Mouse (Mus musculus): Measurements from ENCODE around the gene St6galnac5. TPM values are rescaled to one million over a fixed set of nuclear protein-coding genes. Genes with fewer than 3 reads are reported as not detected.
A peak's percentile ranks its signal among the peaks of the same experiment; 100 is the strongest.
"Not testable (repeated sequence)": the region's sequence is repeated elsewhere in the genome, so short reads cannot be mapped to it uniquely, and the experiment has no call there.

Gene St6galnac5
- polyA plus RNA-seq, 1 experiment from 2014 or later: 23.1 TPM

DNA sequence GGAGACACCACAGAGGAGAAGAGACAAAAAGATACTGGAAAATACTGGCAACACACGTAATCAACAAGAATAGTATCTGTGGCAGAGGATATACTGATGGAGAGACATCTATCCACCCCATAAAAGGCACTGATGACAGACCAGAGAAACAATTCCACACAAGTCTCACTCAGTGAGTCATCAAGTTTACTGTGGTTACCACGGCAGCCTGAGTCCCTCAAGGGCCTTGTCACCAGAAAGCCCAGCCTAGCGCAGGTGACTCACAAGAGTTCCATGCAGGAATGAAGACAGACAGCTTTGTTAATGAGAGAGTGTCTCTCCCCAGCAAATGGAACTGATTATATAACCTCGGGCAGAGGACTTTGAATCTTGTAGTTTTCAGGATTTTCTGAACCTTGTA lies 168.1 kb downstream of the St6galnac5 start:
- Histone ChIP-seq H3K4me2 (ENCODE audit: low read length) (no peak overlapping the region), H3K4me1 (replicated peaks; ENCODE audit: control insufficient read depth, insufficient read depth, low read length) (no peaks in the 10 kb centered on the region), H3K27me3 (replicated peaks; ENCODE audit: control insufficient read depth, insufficient read depth, low read length) (no peaks in the 10 kb centered on the region), H3K9ac (replicated peaks; ENCODE audit: low read depth, low read length) (no peak overlapping the region), H3K36me3 (ENCODE audit: control insufficient read depth, insufficient read depth) (no peaks in the 10 kb centered on the region), H3K4me3 (replicated peaks; ENCODE audit: low read length) (no peak overlapping the region), H3K27ac (ENCODE audit: low read length) (no peak overlapping the region), H3K9me3 (ENCODE audit: control insufficient read depth, low read length) (no peaks in the 10 kb centered on the region)
- 80% methylated on average over 4 of the region's 4 CpGs for WGBS
- no peak for ATAC-seq

DNA sequence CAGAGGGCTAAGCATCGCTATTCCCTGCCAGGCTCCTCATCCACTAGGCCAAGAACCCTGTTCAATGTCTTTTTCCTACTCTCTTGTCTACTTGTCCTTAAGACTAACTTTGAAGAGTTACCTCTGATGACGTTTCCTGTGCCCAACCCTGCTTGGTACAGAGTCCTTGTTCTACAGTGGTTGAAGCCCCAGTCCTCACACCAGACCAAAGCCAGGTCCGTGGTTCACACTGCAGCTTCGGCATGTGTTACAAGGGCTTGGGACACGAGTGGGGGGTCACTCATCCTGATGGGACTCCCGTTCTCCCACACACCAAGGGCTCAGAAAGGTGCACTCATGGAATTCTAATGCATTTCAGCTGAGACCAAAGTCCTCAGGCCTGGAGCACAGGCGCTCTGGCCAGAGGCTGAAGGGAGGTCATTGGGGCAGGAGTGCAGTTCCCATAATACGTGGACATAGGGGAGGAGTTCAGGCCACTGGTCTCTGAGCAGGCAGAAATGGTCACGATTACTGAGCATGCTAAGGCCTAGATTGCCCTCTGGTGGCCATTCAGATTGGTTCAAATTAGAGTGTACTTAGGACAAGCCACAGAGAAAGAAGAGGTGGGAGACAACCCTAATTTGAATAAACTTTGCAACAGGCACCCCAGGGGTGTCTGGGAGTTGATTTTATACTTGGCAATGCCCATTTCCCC lies 182.2 kb downstream of the St6galnac5 start:
- Histone ChIP-seq H3K36me3 (ENCODE audit: control insufficient read depth, insufficient read depth) (no peaks in the 10 kb centered on the region), H3K4me2 (ENCODE audit: low read length) (no peak overlapping the region), H3K4me3 (replicated peaks; ENCODE audit: low read length) (no peak overlapping the region), H3K27ac (ENCODE audit: low read length) (no peak overlapping the region), H3K4me1 (replicated peaks; ENCODE audit: control insufficient read depth, insufficient read depth, low read length) (no peaks in the 10 kb centered on the region), H3K27me3 (replicated peaks; ENCODE audit: control insufficient read depth, insufficient read depth, low read length) (no peaks in the 10 kb centered on the region), H3K9me3 (ENCODE audit: control insufficient read depth, low read length) (no peaks in the 10 kb centered on the region), H3K9ac (replicated peaks; ENCODE audit: low read depth, low read length) (no peak overlapping the region)
- WGBS: 84% methylated on average over 9 of the region's 9 CpGs
- no peak; the same call in 1 of the 2 replicates for ATAC-seq

DNA sequence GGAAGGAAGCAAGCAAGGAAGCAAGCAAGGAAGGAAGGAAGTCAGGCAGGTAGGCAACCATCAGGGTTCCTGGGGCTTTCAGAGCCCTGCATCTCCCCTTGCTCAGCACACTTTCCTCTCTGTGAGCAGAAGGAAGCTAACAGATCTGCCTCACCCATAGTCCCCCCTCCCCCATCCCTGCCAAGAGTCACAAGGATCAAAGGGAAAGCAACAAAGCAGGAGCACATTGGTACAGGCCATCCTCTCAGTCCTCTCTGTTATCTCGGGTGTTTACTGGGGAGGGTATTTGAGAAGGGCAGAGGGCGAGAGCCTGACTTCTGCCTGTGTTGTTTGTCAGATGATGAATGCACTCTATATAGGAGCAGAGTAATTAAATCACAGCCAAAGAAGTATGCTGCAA lies 184.7 kb downstream of the St6galnac5 start:
- Histone ChIP-seq H3K36me3 (ENCODE audit: control insufficient read depth, insufficient read depth) (no peaks in the 10 kb centered on the region), H3K4me2 (ENCODE audit: low read length) (no peak overlapping the region), H3K27ac (ENCODE audit: low read length) (no peak overlapping the region), H3K27me3 (replicated peaks; ENCODE audit: control insufficient read depth, insufficient read depth, low read length) (no peaks in the 10 kb centered on the region), H3K4me3 (replicated peaks; ENCODE audit: low read length) (no peak overlapping the region), H3K9me3 (ENCODE audit: control insufficient read depth, low read length) (no peaks in the 10 kb centered on the region), H3K4me1 (replicated peaks; ENCODE audit: control insufficient read depth, insufficient read depth, low read length) (no peaks in the 10 kb centered on the region), H3K9ac (replicated peaks; ENCODE audit: low read depth, low read length) (no peak overlapping the region)
- WGBS: 18% methylated on average over 2 of the region's 2 CpGs
- no peak for ATAC-seq

DNA sequence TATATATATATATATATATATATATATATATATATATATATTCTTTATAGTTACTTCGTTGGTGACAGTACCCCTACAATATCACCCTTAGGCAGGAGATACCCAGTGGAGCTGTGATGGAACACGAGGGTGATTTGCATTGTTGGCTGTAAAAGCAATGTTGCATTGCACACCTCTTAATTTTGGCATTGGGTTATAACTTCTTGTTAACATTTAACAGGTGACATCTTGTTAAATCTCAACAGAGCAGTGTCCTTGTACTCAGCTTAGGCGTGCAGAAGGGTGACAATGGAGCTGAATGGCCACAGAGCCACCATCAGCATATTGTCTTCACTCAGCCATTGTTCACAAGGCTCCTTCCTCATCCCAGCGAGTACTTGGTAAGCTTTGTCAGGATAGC lies 185.8 kb downstream of the St6galnac5 start:
- Histone ChIP-seq H3K36me3 (ENCODE audit: control insufficient read depth, insufficient read depth) (no peaks in the 10 kb centered on the region; the same call in 1 of the 2 replicates), H3K9ac (replicated peaks; ENCODE audit: low read depth, low read length) (no peak overlapping the region), H3K4me2 (ENCODE audit: low read length) (no peak overlapping the region), H3K9me3 (ENCODE audit: control insufficient read depth, low read length) (no peaks in the 10 kb centered on the region), H3K4me1 (replicated peaks; ENCODE audit: control insufficient read depth, insufficient read depth, low read length) (no peaks in the 10 kb centered on the region), H3K27ac (ENCODE audit: low read length) (no peak overlapping the region), H3K4me3 (replicated peaks; ENCODE audit: low read length) (no peak overlapping the region), H3K27me3 (replicated peaks; ENCODE audit: control insufficient read depth, insufficient read depth, low read length) (no peaks in the 10 kb centered on the region)
- no peak for ATAC-seq
- 82% methylated on average over 4 of the region's 4 CpGs for WGBS

DNA sequence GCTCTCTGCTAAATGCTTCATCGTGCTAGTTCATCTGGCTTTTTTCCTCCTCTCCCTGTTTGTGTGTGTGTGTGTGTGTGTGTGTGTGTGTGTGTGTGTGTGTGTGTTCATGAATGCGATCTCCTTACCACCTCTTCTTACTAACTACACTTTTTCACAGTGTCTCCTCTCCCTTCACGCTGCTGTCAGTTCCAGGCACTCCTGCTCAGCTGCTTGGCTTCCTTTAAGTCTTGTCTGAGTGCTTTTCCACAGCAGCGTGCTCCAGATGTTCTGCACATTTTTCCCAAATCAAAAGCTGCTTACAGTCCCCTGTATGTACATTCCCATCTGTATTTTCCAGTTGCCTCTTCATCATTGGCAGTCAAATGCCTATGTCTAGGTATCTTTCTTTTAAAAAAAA lies 189.0 kb downstream of the St6galnac5 start:
- Histone ChIP-seq H3K9ac (replicated peaks; ENCODE audit: low read depth, low read length) (no peak overlapping the region), H3K4me2 (ENCODE audit: low read length) (no peak overlapping the region), H3K36me3 (ENCODE audit: control insufficient read depth, insufficient read depth) (no peaks in the 10 kb centered on the region; the same call in 1 of the 2 replicates), H3K27ac (ENCODE audit: low read length) (no peak overlapping the region), H3K27me3 (replicated peaks; ENCODE audit: control insufficient read depth, insufficient read depth, low read length) (no peaks in the 10 kb centered on the region), H3K4me3 (replicated peaks; ENCODE audit: low read length) (no peak overlapping the region), H3K9me3 (ENCODE audit: control insufficient read depth, low read length) (no peaks in the 10 kb centered on the region), H3K4me1 (replicated peaks; ENCODE audit: control insufficient read depth, insufficient read depth, low read length) (no peaks in the 10 kb centered on the region)
- no peak for ATAC-seq
- whole genome bisulfite sequencing: 83% methylated on average over 4 of the region's 4 CpGs

DNA sequence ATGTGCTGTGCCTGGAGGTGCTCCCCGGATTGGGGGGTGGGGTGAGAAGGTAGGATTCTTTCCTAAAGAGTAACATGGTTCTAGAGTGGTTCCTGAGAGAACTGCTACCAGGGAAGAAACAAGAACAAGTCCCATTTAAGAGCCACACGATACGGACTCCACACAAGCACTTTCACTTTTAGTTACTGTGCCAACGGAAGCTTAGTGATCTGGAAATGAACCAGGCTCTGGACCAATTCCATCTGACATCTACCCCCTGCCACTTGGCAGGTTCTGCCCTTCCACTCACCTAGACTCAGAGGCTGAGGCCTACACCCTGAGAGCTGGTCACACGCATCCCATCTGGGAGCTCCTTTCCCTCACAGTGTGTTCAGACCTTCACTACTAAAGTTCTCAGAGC lies 189.4 kb downstream of the St6galnac5 start:
- Histone ChIP-seq H3K4me2 (ENCODE audit: low read length) (no peak overlapping the region), H3K4me3 (replicated peaks; ENCODE audit: low read length) (no peak overlapping the region), H3K4me1 (replicated peaks; ENCODE audit: control insufficient read depth, insufficient read depth, low read length) (no peaks in the 10 kb centered on the region), H3K27me3 (replicated peaks; ENCODE audit: control insufficient read depth, insufficient read depth, low read length) (no peaks in the 10 kb centered on the region), H3K27ac (ENCODE audit: low read length) (no peak overlapping the region), H3K36me3 (ENCODE audit: control insufficient read depth, insufficient read depth) (no peaks in the 10 kb centered on the region; the same call in 1 of the 2 replicates), H3K9ac (replicated peaks; ENCODE audit: low read depth, low read length) (no peak overlapping the region), H3K9me3 (ENCODE audit: control insufficient read depth, low read length) (no peaks in the 10 kb centered on the region)
- WGBS: 91% methylated on average over 5 of the region's 5 CpGs
- no peak for ATAC-seq

DNA sequence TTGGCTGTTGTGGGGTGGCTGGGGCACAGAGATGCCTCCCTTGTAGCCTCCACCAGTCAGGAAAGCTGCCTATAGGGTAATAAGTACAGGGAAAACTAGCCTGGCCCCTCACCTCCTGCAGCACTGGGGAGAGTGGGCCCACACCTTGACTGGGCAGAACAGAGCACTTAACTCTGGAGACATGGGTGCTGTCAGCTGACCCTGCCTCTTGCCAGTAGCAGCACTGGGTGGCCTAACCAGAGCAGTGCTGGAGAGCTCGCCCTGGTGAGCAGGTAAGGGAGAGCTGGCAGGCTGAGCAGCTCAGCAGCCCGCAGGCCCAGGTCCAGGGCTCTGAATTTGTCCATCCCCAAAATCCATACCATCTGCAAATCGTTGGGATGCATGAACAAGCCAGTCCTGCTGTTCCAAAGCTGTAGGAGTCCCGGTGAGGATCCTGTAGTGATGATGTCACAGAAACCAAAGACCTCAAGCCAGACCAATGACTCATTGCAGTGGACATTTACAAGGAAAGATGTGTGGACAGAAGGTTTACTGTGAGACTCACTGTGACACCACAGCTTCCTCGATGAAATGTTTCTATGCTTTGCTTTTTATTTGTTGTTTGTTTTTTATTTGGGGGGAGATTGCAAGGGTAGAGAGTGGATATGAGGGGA lies 193.6 kb downstream of the St6galnac5 start:
- H3K9ac ChIP-seq (replicated peaks; ENCODE audit: low read depth, low read length); H3K4me3 ChIP-seq (replicated peaks; ENCODE audit: low read length); H3K4me1 ChIP-seq (replicated peaks; ENCODE audit: control insufficient read depth, insufficient read depth, low read length); H3K27me3 ChIP-seq (replicated peaks; ENCODE audit: control insufficient read depth, insufficient read depth, low read length); H3K9me3 ChIP-seq (ENCODE audit: control insufficient read depth, low read length); H3K27ac ChIP-seq (ENCODE audit: low read length); H3K36me3 ChIP-seq (ENCODE audit: control insufficient read depth, insufficient read depth); H3K4me2 ChIP-seq (ENCODE audit: low read length); ATAC-seq: not testable (repeated sequence)
- WGBS: 86% methylated on average over 5 of the region's 5 CpGs

DNA sequence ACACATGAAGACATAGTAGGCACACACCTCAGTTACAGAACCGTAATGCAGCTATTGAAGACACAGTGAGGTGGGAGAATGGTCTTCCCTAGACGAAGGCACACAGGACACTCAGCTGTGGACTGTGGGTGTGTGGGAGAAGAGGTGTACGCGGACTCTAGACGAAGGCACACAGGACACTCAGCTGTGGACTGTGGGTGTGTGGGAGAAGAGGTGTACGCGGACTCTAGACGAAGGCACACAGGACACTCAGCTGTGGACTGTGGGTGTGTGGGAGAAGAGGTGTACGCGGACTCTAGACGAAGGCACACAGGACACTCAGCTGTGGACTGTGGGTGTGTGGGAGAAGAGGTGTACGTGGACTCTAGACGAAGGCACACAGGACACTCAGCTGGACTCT lies 197.7 kb downstream of the St6galnac5 start:
- H3K27ac ChIP-seq (ENCODE audit: low read length); H3K4me1 ChIP-seq (replicated peaks; ENCODE audit: control insufficient read depth, insufficient read depth, low read length); H3K9me3 ChIP-seq (ENCODE audit: control insufficient read depth, low read length); ATAC-seq; H3K4me3 ChIP-seq (replicated peaks; ENCODE audit: low read length); H3K36me3 ChIP-seq (ENCODE audit: control insufficient read depth, insufficient read depth); H3K4me2 ChIP-seq (ENCODE audit: low read length); H3K27me3 ChIP-seq (replicated peaks; ENCODE audit: control insufficient read depth, insufficient read depth, low read length); H3K9ac ChIP-seq (replicated peaks; ENCODE audit: low read depth, low read length): not testable (repeated sequence)
- WGBS: 94% methylated on average over 10 of the region's 13 CpGs

DNA sequence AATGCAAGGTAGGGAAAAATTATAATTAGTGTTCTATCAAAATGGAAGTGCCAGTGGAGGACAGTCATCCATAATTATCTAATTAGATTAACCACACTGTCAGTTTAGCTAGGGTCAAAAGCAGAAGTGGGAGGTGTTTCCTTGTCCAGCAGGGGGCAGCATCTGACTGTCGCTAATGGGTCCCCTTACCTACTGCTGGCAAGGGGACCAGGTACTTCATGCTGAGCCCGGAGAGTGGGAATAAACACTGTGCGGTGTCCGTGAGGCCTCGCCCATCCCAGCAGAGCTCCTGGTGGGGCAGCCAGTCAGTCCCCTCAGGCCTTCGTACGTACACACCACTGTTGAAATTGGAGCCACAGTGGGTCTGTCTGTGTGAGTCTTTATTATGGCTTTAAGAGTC lies 198.3 kb downstream of the St6galnac5 start:
- H3K27me3 ChIP-seq (replicated peaks; ENCODE audit: control insufficient read depth, insufficient read depth, low read length): no peaks in the 10 kb centered on the region
- no peak overlapping the region for H3K4me3 ChIP-seq (replicated peaks; ENCODE audit: low read length)
- H3K36me3 ChIP-seq (ENCODE audit: control insufficient read depth, insufficient read depth): no peaks in the 10 kb centered on the region
- WGBS: 18% methylated on average over 7 of the region's 7 CpGs
- H3K9ac ChIP-seq (replicated peaks; ENCODE audit: low read depth, low read length): no peak overlapping the region
- H3K27ac ChIP-seq (ENCODE audit: low read length): no peak overlapping the region
- H3K4me2 ChIP-seq (ENCODE audit: low read length): no peak overlapping the region
- peaks cover 2% of the 10 kb centered on the region for H3K4me1 ChIP-seq (replicated peaks; ENCODE audit: control insufficient read depth, insufficient read depth, low read length)
- no peaks in the 10 kb centered on the region for H3K9me3 ChIP-seq (ENCODE audit: control insufficient read depth, low read length)
- peak; percentile 80 for ATAC-seq
